Mouse (Mus musculus) heart, embryonic 10.5 days (tissue): ENCODE results near the gene Tmem200b. TPM values are rescaled to one million over a fixed set of nuclear protein-coding genes. Genes with fewer than 3 reads are reported as not detected.

Experiments used
- DNase-seq: peaks from one replicate; pipeline ENCODE4 v3.0.0-alpha.2; 2017; ENCODE audit warnings: low spot score
- H3K27ac ChIP-seq: fragments of 300-500 bp; sonication (generic); 2 replicates; pipeline ENCODE4 v1.5.1; 2016; ENCODE audit warnings: mild to moderate bottlenecking
- H3K27me3 ChIP-seq: fragments of 300-500 bp; sonication (generic); 2 replicates; pipeline ENCODE4 v1.6.1; 2016; ENCODE audit warnings: mild to moderate bottlenecking; ENCODE audit not compliant: poor library complexity, insufficient read depth, severe bottlenecking
- H3K36me3 ChIP-seq: fragments of 300-500 bp; sonication (generic); 2 replicates; pipeline ENCODE4 v1.6.1; 2016; ENCODE audit warnings: mild to moderate bottlenecking, moderate library complexity
- H3K4me1 ChIP-seq: fragments of 300-500 bp; sonication (generic); 2 replicates; pipeline ENCODE4 v1.6.1; 2016; ENCODE audit warnings: mild to moderate bottlenecking
- H3K4me3 ChIP-seq: fragments of 300-500 bp; sonication (generic); 2 replicates; pipeline ENCODE4 v1.5.1; 2016; ENCODE audit warnings: mild to moderate bottlenecking, moderate library complexity
- H3K9me3 ChIP-seq: fragments of 300-500 bp; sonication (generic); 2 replicates; pipeline ENCODE4 v1.6.1; 2016; ENCODE audit warnings: mild to moderate bottlenecking, moderate library complexity
- WGBS: fragments of 180-500 bp; shearing (Covaris S2); methylation state at CpG from one replicate; pipeline ENCODE4 v1.1.7; 2016; 5-methylcytosine and 5-hydroxymethylcytosine counted together
- polyA plus RNA-seq: library from polyadenylated mRNA; unstranded; fragments of >200 nt; fragmentation: Nextera tagmentation; extraction: Ambion mirVana; gene quantifications from 2 replicates; pipeline ENCODE4 v1.2.1, GENCODE M21; 2016

The Tmem200b gene
- polyA plus RNA-seq, 1 experiment from 2014 or later: 3.5 TPM

DNA sequence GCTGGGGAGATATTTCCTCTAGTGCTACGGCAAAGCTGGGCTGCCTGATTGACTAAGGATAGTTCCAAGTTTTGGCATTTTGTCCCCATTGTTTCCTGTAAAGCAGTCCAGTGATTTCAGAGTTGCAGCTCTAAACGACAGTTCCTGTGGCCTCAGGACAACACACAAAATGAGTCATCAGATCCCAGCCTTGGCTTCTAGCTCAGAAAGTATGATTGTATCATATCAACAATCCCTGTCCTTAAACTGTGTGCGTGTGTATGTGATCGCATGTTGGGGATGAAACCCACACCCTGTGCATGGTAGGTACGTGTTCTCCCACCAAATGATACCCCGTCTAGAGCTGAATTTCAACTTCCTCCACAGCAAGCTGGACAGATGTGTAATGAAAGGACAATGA lies 7.6 kb downstream of the Tmem200b start:
- no peak overlapping the region for H3K4me3 ChIP-seq
- H3K4me1 ChIP-seq: peaks cover 43% of the 10 kb centered on the region
- H3K27ac ChIP-seq: no peak overlapping the region
- no peaks in the 10 kb centered on the region for H3K9me3 ChIP-seq
- WGBS: 80% methylated on average over 6 of the region's 6 CpGs
- DNase-seq: no peak
- H3K27me3 ChIP-seq: no peaks in the 10 kb centered on the region
- H3K36me3 ChIP-seq: peaks cover 81% of the 10 kb centered on the region

DNA sequence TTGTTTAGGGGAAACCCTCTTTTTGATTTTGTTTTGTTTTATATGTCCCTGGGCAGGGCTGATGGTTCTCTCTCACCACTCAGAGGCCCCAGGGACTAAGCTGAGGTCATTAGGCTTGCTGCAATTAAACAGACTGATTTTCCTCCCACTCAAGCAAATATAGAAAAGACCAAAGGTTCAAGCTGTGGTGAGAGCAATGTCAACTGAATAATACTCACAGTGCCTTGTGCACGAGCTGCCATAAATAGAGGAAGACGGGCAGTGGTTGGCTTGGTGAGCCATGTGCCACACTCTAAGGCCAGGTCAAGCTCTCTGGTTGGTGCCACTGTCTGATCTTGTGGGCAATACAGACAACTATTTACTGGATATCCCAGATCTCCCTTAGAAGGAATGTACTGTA lies 17.9 kb downstream of the Tmem200b start:
- Histone ChIP-seq H3K27me3 (no peaks in the 10 kb centered on the region), H3K4me1 (no peaks in the 10 kb centered on the region), H3K9me3 (no peaks in the 10 kb centered on the region), H3K27ac (no peak overlapping the region), H3K36me3 (peaks cover 31% of the 10 kb centered on the region), H3K4me3 (no peak overlapping the region)
- 83% methylated on average over 2 of the region's 2 CpGs for WGBS
- no peak for DNase-seq

DNA sequence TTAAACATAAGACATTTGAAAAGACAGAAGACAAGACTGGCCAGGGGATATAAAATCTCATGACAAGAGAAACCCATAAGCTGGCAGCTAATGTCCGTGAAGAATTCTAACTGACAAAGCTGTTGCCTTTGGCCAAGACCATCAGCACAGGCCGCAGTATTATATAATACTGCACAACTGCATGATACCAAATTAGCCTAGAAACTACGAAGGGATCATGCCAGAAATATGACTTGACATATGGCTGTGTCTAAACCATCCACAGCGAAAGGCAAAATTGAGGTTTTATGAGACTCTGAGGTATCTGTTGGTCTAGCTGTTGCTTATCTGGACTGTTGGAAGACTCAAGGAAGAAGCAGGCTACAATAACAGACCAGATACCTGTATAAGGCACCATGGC lies 19.3 kb downstream of the Tmem200b start:
- Histone ChIP-seq H3K9me3 (no peaks in the 10 kb centered on the region), H3K27ac (no peak overlapping the region), H3K36me3 (peaks cover 17% of the 10 kb centered on the region), H3K4me3 (no peak overlapping the region), H3K4me1 (no peaks in the 10 kb centered on the region), H3K27me3 (no peaks in the 10 kb centered on the region)
- 96% methylated on average over 4 of the region's 4 CpGs for WGBS
- no peak for DNase-seq

DNA sequence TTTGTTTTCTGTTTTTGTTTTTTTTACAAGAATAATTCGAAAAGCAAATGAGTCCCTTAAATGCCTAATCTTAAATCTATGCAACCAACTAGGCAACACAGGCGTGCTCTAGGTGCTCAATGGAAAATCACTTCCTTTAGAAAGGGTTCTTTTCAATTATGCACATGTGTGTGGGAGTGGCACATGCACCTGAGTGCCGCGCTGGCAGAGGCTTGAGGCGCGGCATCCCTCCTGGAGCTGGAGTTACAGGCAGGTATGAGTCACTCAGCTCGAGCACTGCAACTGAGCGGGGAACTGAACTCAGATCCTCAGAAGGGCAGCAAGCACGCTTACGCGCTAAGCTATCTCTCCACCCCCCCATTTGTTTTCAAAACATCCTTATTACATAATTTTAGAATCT lies 26.3 kb downstream of the Tmem200b start:
- H3K36me3 ChIP-seq: peaks cover 16% of the 10 kb centered on the region; the same call in 1 of the 2 replicates
- H3K27me3 ChIP-seq: no peaks in the 10 kb centered on the region
- no peak overlapping the region for H3K27ac ChIP-seq
- H3K4me1 ChIP-seq: peaks cover 13% of the 10 kb centered on the region; the same call in 1 of the 2 replicates
- H3K9me3 ChIP-seq: no peaks in the 10 kb centered on the region
- no peak overlapping the region for H3K4me3 ChIP-seq
- no peak for DNase-seq
- WGBS: 94% methylated on average over 11 of the region's 11 CpGs

DNA sequence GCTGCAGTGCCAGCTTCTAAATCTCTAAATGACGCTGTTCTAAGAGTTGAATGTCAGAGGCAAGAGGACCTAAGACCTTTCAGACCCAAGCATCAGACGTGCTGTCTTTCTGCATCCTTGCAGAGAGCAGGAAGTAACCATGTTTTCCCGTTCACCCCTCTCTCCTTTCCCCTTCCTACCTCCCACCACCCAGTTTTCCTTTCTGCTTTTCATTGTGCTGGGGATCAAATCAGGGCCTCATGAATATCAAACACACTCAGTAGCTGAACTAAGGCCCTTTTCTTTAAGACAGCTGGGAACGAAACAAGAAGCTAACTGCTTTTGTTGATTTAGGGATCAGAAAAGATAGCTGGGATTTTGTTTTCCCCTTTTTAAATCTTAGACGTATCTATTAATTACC lies 28.3 kb downstream of the Tmem200b start:
- no peak overlapping the region for H3K4me3 ChIP-seq

DNA sequence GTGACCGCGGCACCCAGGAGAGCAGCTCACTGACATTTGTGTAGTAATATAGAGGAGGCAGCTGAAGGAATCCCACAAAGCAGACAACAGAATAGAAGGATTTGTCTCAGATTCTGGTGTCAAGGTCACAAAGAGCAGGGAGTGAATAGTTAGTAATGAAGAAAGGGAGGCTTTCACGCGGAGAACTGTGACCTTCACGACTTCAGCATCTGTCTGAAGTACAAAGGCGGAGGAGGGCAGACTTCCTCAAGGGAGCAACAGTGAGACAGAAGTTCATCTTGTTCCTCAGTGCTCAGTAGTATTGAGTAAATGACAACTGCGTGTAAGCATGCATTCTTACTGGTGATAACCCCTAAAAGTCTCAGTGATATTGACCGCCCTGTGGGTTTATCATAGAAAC lies 29.1 kb downstream of the Tmem200b start:
- H3K36me3 ChIP-seq: peaks cover 38% of the 10 kb centered on the region
- H3K27me3 ChIP-seq: no peaks in the 10 kb centered on the region
- peaks cover 13% of the 10 kb centered on the region; the same call in 1 of the 2 replicates for H3K4me1 ChIP-seq
- WGBS: 67% methylated on average over 8 of the region's 8 CpGs
- DNase-seq: no peak
- H3K9me3 ChIP-seq: no peaks in the 10 kb centered on the region
- no peak overlapping the region for H3K4me3 ChIP-seq
- no peak overlapping the region for H3K27ac ChIP-seq

More for the DNA sequence above, 28.3 kb downstream of the Tmem200b start:
- H3K9me3 ChIP-seq: no peaks in the 10 kb centered on the region
- H3K4me1 ChIP-seq: peaks cover 13% of the 10 kb centered on the region; the same call in 1 of the 2 replicates
- peak overlapping the region; percentile 42; the same call in 1 of the 2 replicates for H3K27ac ChIP-seq
- no peaks in the 10 kb centered on the region for H3K27me3 ChIP-seq
- 57% methylated on average over 5 of the region's 5 CpGs for WGBS
- DNase-seq: no peak
- peaks cover 30% of the 10 kb centered on the region for H3K36me3 ChIP-seq

DNA sequence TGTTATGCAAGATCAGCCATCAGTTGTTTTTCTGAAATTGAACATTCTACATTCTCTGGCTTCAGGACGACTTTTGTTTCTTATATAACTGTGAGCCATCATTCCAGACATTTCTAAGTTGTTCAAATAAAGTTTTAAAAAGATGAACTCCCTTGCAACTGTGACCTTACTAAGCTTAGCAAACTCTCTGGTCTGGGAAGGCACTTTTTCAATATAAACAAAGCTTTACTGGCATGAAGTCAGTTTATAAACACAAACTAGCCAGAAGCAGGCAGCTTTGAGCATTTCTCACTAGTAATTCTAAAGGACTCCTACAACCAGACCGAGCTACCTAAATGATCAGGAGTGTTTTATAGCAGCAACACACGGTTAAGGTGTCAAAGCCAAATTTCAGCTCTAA lies 35.6 kb downstream of the Tmem200b start:
- DNase-seq: no peak
- H3K27me3 ChIP-seq: no peaks in the 10 kb centered on the region
- H3K4me1 ChIP-seq: no peaks in the 10 kb centered on the region
- WGBS: 88% methylated on average over 3 of the region's 3 CpGs
- H3K9me3 ChIP-seq: no peaks in the 10 kb centered on the region
- H3K36me3 ChIP-seq: peaks cover 68% of the 10 kb centered on the region
- H3K27ac ChIP-seq: no peak overlapping the region
- H3K4me3 ChIP-seq: no peak overlapping the region

DNA sequence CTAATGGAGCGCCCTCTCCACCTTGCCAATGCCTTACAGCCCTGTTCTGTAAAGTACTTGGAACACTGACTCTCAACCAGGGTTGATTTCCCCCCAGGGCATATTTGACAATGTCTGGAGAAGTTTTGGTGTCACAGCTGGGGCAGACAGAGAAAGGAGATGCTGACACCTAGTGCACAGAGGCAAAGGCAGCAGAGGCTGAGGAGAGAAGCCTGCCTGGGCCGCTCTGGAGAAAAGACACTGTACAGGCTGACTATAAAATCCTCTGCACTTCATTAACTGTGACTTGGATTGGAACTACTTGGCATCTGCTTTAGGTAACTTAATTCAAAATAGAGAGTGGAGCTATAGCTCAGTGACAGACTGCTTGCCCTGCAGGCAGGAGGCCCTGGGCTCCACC lies 47.3 kb downstream of the Tmem200b start:
- H3K9me3 ChIP-seq: no peaks in the 10 kb centered on the region
- DNase-seq: no peak
- H3K27ac ChIP-seq: no peak overlapping the region
- peaks cover 71% of the 10 kb centered on the region for H3K36me3 ChIP-seq
- H3K27me3 ChIP-seq: no peaks in the 10 kb centered on the region
- no peak overlapping the region for H3K4me3 ChIP-seq
- H3K4me1 ChIP-seq: no peaks in the 10 kb centered on the region
- WGBS: 88% methylated on average over 2 of the region's 2 CpGs

DNA sequence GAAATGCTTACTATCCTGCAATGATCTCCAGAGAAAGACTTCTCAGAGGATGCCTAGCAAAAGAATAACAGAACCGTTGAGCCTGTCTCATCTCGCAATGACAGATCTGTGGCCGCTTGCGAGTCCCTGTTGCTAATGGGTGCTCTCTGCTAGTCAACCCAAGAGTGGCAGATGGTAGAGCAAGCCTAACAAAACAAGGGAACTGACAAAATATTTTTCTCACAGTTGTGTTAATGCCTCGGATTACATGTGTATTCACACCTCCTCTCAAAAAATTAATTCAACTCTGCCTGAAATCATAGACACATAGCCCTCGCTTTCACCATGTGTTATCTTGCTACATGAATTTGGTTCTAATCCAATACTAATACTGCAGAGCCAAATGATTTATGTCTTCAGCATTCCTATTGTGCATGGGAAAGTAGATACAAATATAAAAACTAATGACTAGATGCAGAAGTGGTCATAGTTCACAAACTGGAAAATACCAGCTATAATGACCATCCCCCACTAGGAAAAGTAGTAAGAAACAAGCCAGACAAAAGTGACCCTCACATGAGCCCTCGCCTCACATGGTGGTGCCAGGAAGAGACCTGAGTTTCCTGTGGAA lies 48.8 kb downstream of the Tmem200b start:
- 86% methylated on average over 7 of the region's 7 CpGs for WGBS
- Histone ChIP-seq H3K27me3 (no peaks in the 10 kb centered on the region), H3K27ac (no peak overlapping the region), H3K9me3 (no peaks in the 10 kb centered on the region), H3K4me3 (no peak overlapping the region), H3K36me3 (peaks cover 77% of the 10 kb centered on the region), H3K4me1 (no peaks in the 10 kb centered on the region)
- no peak for DNase-seq

Other genes with a start within 250 kb of the Tmem200b start
- gene Ptpru, start 83.5 kb upstream of the Tmem200b start, polyA plus RNA-seq: 1.9 and 7.6 TPM in 2 replicates
- 45.9 and 52.5 TPM in 2 replicates for gene Mecr, start 78.3 kb upstream of the Tmem200b start, polyA plus RNA-seq
- 81.0 and 96.1 TPM in 2 replicates for gene Srsf4, start 48.2 kb upstream of the Tmem200b start, polyA plus RNA-seq
- 0.10 TPM in 1 of 2 replicates, not detected in the other for gene Gm10300, start 152.9 kb downstream of the Tmem200b start, polyA plus RNA-seq
- gene Epb41, start 153.6 kb downstream of the Tmem200b start, polyA plus RNA-seq: 73.5 and 78.8 TPM in 2 replicates
- gene Oprd1, start 222.7 kb downstream of the Tmem200b start, polyA plus RNA-seq: 1.00 and 1.1 TPM in 2 replicates